9 mouse cellular contexts compared by ENCODE assay signal in the genomic region with DNA sequence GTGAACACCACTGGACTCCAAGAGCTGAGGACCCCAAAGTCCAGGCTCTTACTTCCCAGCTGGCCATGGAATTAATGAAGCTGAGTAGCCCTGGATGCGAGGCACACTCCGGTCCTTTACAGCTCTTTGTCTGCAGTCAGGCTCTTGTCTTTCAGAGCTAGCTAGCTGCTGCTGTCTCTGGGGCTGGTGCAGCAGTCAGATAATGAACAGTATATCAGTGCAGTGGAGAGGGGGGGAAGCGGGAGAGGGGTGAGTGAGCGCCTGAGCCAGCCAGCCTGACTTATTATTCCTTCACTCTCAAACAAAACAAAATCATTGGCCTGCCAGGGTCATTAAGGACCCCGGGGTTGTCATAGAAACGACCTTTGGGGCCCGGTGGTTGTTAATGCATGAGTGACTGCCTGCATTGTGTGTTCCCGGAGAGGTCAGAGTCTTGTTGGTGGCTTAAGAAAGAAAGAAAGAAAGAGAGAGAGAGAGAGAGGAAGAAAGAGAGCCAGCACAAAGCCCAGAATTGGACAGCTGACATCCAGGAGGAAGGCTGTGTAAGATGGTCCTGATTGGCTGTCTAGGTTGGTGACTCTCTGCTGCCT.
A peak's percentile ranks its signal among the peaks of the same experiment; 100 is the strongest.
DNase-seq lines count a peak whose midpoint lies in the region; ATAC-seq and TF ChIP-seq lines count a peak whose summit lies in the region.
"Had no signal": no experiment of that assay in that cellular context is flagged by ENCODE, and none has a peak within 500 bp of the region (broad histone marks: within the 10 kb centered on the region; RNA-seq: fewer than 3 reads in every experiment).

No protein-coding gene starts in this region.

- ATAC-seq in hindbrain, embryonic 13.5 days (ENCODE audit: low FRiP score), result peak; percentile 95
- peak; percentile 64 for ATAC-seq in limb, embryonic 11.5 days (ENCODE audit: insufficient number of reproducible peaks, low FRiP score, low TSS enrichment, low read depth)
- ATAC-seq: Patski had no signal

- WGBS in hindbrain, embryonic 13.5 days, result 2% methylated on average over 8 of the region's 8 CpGs
- WGBS in limb, embryonic 11.5 days, result 2% methylated on average over 8 of the region's 8 CpGs

- H3K9me3 ChIP-seq in hindbrain, embryonic 13.5 days, result no peaks in the 10 kb centered on the region
- H3K9me3 ChIP-seq in limb, embryonic 11.5 days (ENCODE audit: control insufficient read depth, low read length), result 0 out of 2 replicates have a peak, but pooled peaks cover 2% of the 10 kb centered on the region

- peaks cover 38% of the 10 kb centered on the region for H3K4me1 ChIP-seq in hindbrain, embryonic 13.5 days (replicated peaks)
- peaks cover 44% of the 10 kb centered on the region for H3K4me1 ChIP-seq in limb, embryonic 11.5 days (ENCODE audit: control insufficient read depth, insufficient read depth, low read length)

- no peak for TF ChIP-seq CTCF in layer of hippocampus, adult 2 months (conservative IDR thresholded peaks at IDR 0.05)

- no peaks in the 10 kb centered on the region for H3K27me3 ChIP-seq in hindbrain, embryonic 13.5 days
- no peaks in the 10 kb centered on the region for H3K27me3 ChIP-seq in limb, embryonic 11.5 days (ENCODE audit: control insufficient read depth, insufficient read depth, low read length)
- H3K27me3 ChIP-seq: Patski had no signal

- peak overlapping the region; percentile 51; the same call in 1 of the 2 replicates for H3K27ac ChIP-seq in layer of hippocampus, adult 2 months
- peak overlapping the region; percentile 99 for H3K27ac ChIP-seq in hindbrain, embryonic 13.5 days
- H3K27ac ChIP-seq in limb, embryonic 11.5 days (replicated peaks; ENCODE audit: low read depth, low read length), result peak overlapping the region; percentile 93

- no peaks in the 10 kb centered on the region for H3K36me3 ChIP-seq in hindbrain, embryonic 13.5 days
- no peaks in the 10 kb centered on the region for H3K36me3 ChIP-seq in limb, embryonic 11.5 days (ENCODE audit: control insufficient read depth, insufficient read depth, low read length)

- no peak overlapping the region; the same call in 1 of the 2 replicates for H3K4me3 ChIP-seq in layer of hippocampus, adult 2 months
- H3K4me3 ChIP-seq in hindbrain, embryonic 13.5 days, result peak overlapping the region; percentile 19
- H3K4me3 ChIP-seq in limb, embryonic 11.5 days (ENCODE audit: low read depth, low read length), result no peak overlapping the region

- H3K4me2 ChIP-seq in hindbrain, embryonic 13.5 days, result peak overlapping the region; percentile 51
- peak overlapping the region; percentile 13 for H3K4me2 ChIP-seq in limb, embryonic 11.5 days (ENCODE audit: low read depth, severe bottlenecking)

- H3K9ac ChIP-seq in hindbrain, embryonic 13.5 days, result peak overlapping the region; percentile 75
- H3K9ac ChIP-seq in limb, embryonic 11.5 days (ENCODE audit: low read length), result peak overlapping the region; percentile 47

- peak in 1 of 2 experiments; percentile 34 for DNase-seq in layer of hippocampus, adult 2 months (ENCODE audit: low spot score in 2 of 2)
- no peak for DNase-seq in layer of hippocampus, postnatal 25 days (ENCODE audit: extremely low spot score in 1 of 2, low spot score in 1 of 2)
- DNase-seq in brain, embryonic 18.5 days (ENCODE audit: low read depth, low spot score), result peak; percentile 57
- peak; percentile 90 for DNase-seq in limb, embryonic 11.5 days (ENCODE audit: low spot score)
- DNase-seq in neural tube, embryonic 10.5 days (ENCODE audit: extremely low spot score, low spot score), result peak; percentile 94
- DNase-seq in right cerebral cortex, adult 18-20 months, result no peak
- no peak for DNase-seq in cerebellum, postnatal 25 days

Comparison
In these comparisons a context has a peak if more than half of its experiments do, and no peak if none do; other contexts are left out.
1. DNase-seq: peak in brain, embryonic 18.5 days (single experiment), limb, embryonic 11.5 days (single experiment) and neural tube, embryonic 10.5 days (single experiment); none in layer of hippocampus, postnatal 25 days (0 of 2), right cerebral cortex, adult 18-20 months (single experiment) and cerebellum, postnatal 25 days (0 of 2).
2. Peak in every context shown above with its lines, with median percentiles within 50 percentile points of each other: H3K27ac ChIP-seq.